Mouse (Mus musculus): ENCODE measurements around the gene Gm10226. TPM values are rescaled to one million over a fixed set of nuclear protein-coding genes. Genes with fewer than 3 reads are reported as not detected.
A peak's percentile ranks its signal among the peaks of the same experiment; 100 is the strongest.
"Not testable (repeated sequence)": the region's sequence is repeated elsewhere in the genome, so short reads cannot be mapped to it uniquely, and the experiment has no call there.

Gm10226 gene
- 4.1 and 4.9 TPM in 2 replicates for polyA plus RNA-seq (2016; fragmentation: Nextera tagmentation; extraction: Ambion mirVana)

GRCm38 (mm10) chr17:21691560-21691959 is at the start of gene Gm10226:
Gene Gm10226, plus strand, starts transcription at chr17:21691860.
- no peak for DNase-seq (ENCODE audit: low spot score)
- 88% methylated on average over 3 of the region's 3 CpGs for WGBS
- Histone ChIP-seq H3K9me3 (no peaks in the 10 kb centered on the region), H3K27ac (no peak within 1 kb of the TSS), H3K4me1 (no peaks in the 10 kb centered on the region), H3K36me3 (peaks cover 22% of the 10 kb centered on the region), H3K4me3 (no peak within 1 kb of the TSS), H3K27me3 (ENCODE audit: insufficient read depth, poor library complexity, severe bottlenecking) (no peaks in the 10 kb centered on the region)

GRCm38 (mm10) chr17:21648791-21649190 is 42.9 kb upstream of the Gm10226 start:
- Histone ChIP-seq H3K27me3 (ENCODE audit: insufficient read depth, poor library complexity, severe bottlenecking) (no peaks in the 10 kb centered on the region), H3K27ac (no peak overlapping the region), H3K4me1 (no peaks in the 10 kb centered on the region), H3K9me3 (no peaks in the 10 kb centered on the region), H3K4me3 (no peak overlapping the region), H3K36me3 (no peaks in the 10 kb centered on the region)
- 68% methylated on average over 3 of the region's 3 CpGs for WGBS
- no peak for DNase-seq (ENCODE audit: low spot score)

- H3K9me3 ChIP-seq: no peaks in the 10 kb centered on the region
- peak overlapping the region; percentile 81 for H3K27ac ChIP-seq
- H3K27me3 ChIP-seq (ENCODE audit: insufficient read depth, poor library complexity, severe bottlenecking): no peaks in the 10 kb centered on the region
- H3K4me3 ChIP-seq: peak overlapping the region; percentile 58
- no peaks in the 10 kb centered on the region for H3K4me1 ChIP-seq
- no peak for DNase-seq (ENCODE audit: low spot score)
- H3K36me3 ChIP-seq: no peaks in the 10 kb centered on the region
- 21% methylated on average over 2 of the region's 2 CpGs for WGBS
Observed at GRCm38 (mm10) chr17:21649936-21650335, 41.7 kb upstream of the Gm10226 start.

- Histone ChIP-seq H3K4me3 (peak within 1 kb of the TSS; percentile 58), H3K27ac (peak within 1 kb of the TSS; percentile 81)
- DNase-seq (ENCODE audit: low spot score): peak; percentile 96
- H3K4me1 ChIP-seq; H3K36me3 ChIP-seq; H3K27me3 ChIP-seq (ENCODE audit: insufficient read depth, poor library complexity, severe bottlenecking); H3K9me3 ChIP-seq: not testable (repeated sequence)
- WGBS: under 1% methylated on average over 17 of the region's 17 CpGs
Observed at GRCm38 (mm10) chr17:21650364-21650907, 41.2 kb upstream of the Gm10226 start, which contains the start of gene Zfp983. Gene Zfp983, plus strand, starts transcription at chr17:21650624.

- not testable (repeated sequence) for H3K36me3 ChIP-seq; H3K27me3 ChIP-seq (ENCODE audit: insufficient read depth, poor library complexity, severe bottlenecking); H3K4me1 ChIP-seq; DNase-seq (ENCODE audit: low spot score); H3K4me3 ChIP-seq; H3K27ac ChIP-seq; H3K9me3 ChIP-seq
- WGBS: 33% methylated on average over 1 of the region's 1 CpGs
Observed at GRCm38 (mm10) chr17:21678826-21679225, 12.8 kb upstream of the Gm10226 start.

GRCm38 (mm10) chr17:21679273-21680018 is 12.2 kb upstream of the Gm10226 start:
- no peaks in the 10 kb centered on the region for H3K27me3 ChIP-seq (ENCODE audit: insufficient read depth, poor library complexity, severe bottlenecking)
- H3K4me1 ChIP-seq: no peaks in the 10 kb centered on the region
- peak overlapping the region; percentile 57 for H3K4me3 ChIP-seq
- peak overlapping the region; percentile 81 for H3K27ac ChIP-seq
- 4% methylated on average over 9 of the region's 9 CpGs for WGBS
- peaks cover under 1% of the 10 kb centered on the region; the same call in 1 of the 2 replicates for H3K36me3 ChIP-seq
- H3K9me3 ChIP-seq: no peaks in the 10 kb centered on the region
- DNase-seq (ENCODE audit: low spot score): peak; percentile 98

- not testable (repeated sequence) for H3K27me3 ChIP-seq (ENCODE audit: insufficient read depth, poor library complexity, severe bottlenecking); H3K36me3 ChIP-seq; DNase-seq (ENCODE audit: low spot score); H3K9me3 ChIP-seq; H3K4me1 ChIP-seq
- Histone ChIP-seq H3K27ac (peak overlapping the region; percentile 81), H3K4me3 (peak overlapping the region; percentile 57)
- WGBS: 1% methylated on average over 10 of the region's 10 CpGs
Observed at GRCm38 (mm10) chr17:21680019-21680376, 11.7 kb upstream of the Gm10226 start.

GRCm38 (mm10) chr17:21693342-21693741 is 1.7 kb downstream of the Gm10226 start:
- H3K4me1 ChIP-seq: no peaks in the 10 kb centered on the region
- no peak for DNase-seq (ENCODE audit: low spot score)
- no peak overlapping the region for H3K4me3 ChIP-seq
- H3K27ac ChIP-seq: no peak overlapping the region
- 75% methylated on average over 3 of the region's 3 CpGs for WGBS
- H3K36me3 ChIP-seq: peaks cover 22% of the 10 kb centered on the region
- H3K27me3 ChIP-seq (ENCODE audit: insufficient read depth, poor library complexity, severe bottlenecking): no peaks in the 10 kb centered on the region
- H3K9me3 ChIP-seq: no peaks in the 10 kb centered on the region

GRCm38 (mm10) chr17:21696073-21696472 is 4.4 kb downstream of the Gm10226 start:
- no peaks in the 10 kb centered on the region for H3K9me3 ChIP-seq
- H3K4me3 ChIP-seq: no peak overlapping the region
- DNase-seq (ENCODE audit: low spot score): no peak
- H3K4me1 ChIP-seq: no peaks in the 10 kb centered on the region
- no peaks in the 10 kb centered on the region for H3K27me3 ChIP-seq (ENCODE audit: insufficient read depth, poor library complexity, severe bottlenecking)
- H3K27ac ChIP-seq: no peak overlapping the region
- peaks cover 7% of the 10 kb centered on the region for H3K36me3 ChIP-seq

GRCm38 (mm10) chr17:21702281-21703240 is 10.9 kb downstream of the Gm10226 start:
- 24% methylated on average over 5 of the region's 5 CpGs for WGBS
- no peaks in the 10 kb centered on the region for H3K9me3 ChIP-seq
- peak overlapping the region; percentile 69 for H3K27ac ChIP-seq
- DNase-seq (ENCODE audit: low spot score): peak; percentile 93
- H3K4me3 ChIP-seq: no peak overlapping the region
- H3K27me3 ChIP-seq (ENCODE audit: insufficient read depth, poor library complexity, severe bottlenecking): no peaks in the 10 kb centered on the region
- H3K4me1 ChIP-seq: peaks cover 10% of the 10 kb centered on the region
- H3K36me3 ChIP-seq: no peaks in the 10 kb centered on the region

GRCm38 (mm10) chr17:21703414-21703813 is 11.8 kb downstream of the Gm10226 start:
- no peaks in the 10 kb centered on the region for H3K9me3 ChIP-seq
- no peaks in the 10 kb centered on the region for H3K36me3 ChIP-seq
- no peak for DNase-seq (ENCODE audit: low spot score)
- peak overlapping the region; percentile 69; the same call in 1 of the 2 replicates for H3K27ac ChIP-seq
- WGBS: 77% methylated on average over 1 of the region's 1 CpGs
- H3K4me3 ChIP-seq: no peak overlapping the region
- H3K27me3 ChIP-seq (ENCODE audit: insufficient read depth, poor library complexity, severe bottlenecking): no peaks in the 10 kb centered on the region
- peaks cover 12% of the 10 kb centered on the region for H3K4me1 ChIP-seq

- H3K27me3 ChIP-seq (ENCODE audit: insufficient read depth, poor library complexity, severe bottlenecking): no peaks in the 10 kb centered on the region
- H3K4me1 ChIP-seq: peaks cover 8% of the 10 kb centered on the region
- H3K9me3 ChIP-seq: no peaks in the 10 kb centered on the region
- DNase-seq (ENCODE audit: low spot score): peak; percentile 95
- WGBS: 3% methylated on average over 26 of the region's 26 CpGs
- H3K36me3 ChIP-seq: peaks cover 18% of the 10 kb centered on the region; the same call in 1 of the 2 replicates
- H3K4me3 ChIP-seq: peak within 1 kb of the TSS; percentile 73
- peak within 1 kb of the TSS; percentile 92 for H3K27ac ChIP-seq
Observed at GRCm38 (mm10) chr17:21707343-21707996, 15.8 kb downstream of the Gm10226 start, which contains the start of gene Zfp760. Gene Zfp760, plus strand, starts transcription at chr17:21707741.

Data from heart, embryonic 10.5 days (tissue).